Mouse (Mus musculus): ENCODE measurements around the gene Lama5.

- TF ChIP-seq POLR2A (IDR thresholded peaks at IDR 0.05; ENCODE audit: borderline replicate concordance, insufficient read depth, low read length), result no peak
- no peak for TF ChIP-seq CTCF (IDR thresholded peaks at IDR 0.05; ENCODE audit: borderline replicate concordance, insufficient read depth, low read depth, low read length)
Measured at GRCm38 (mm10) chr2:180225044-180225761, 456 bp downstream of the Lama5 start.
